Mouse (Mus musculus): ENCODE results near the gene Tgoln1. TPM values are rescaled to one million over a fixed set of nuclear protein-coding genes. Genes with fewer than 3 reads are reported as not detected.
A peak's percentile ranks its signal among the peaks of the same experiment; 100 is the strongest.

Gene Tgoln1
- polyA plus RNA-seq, 1 experiment from 2014 or later, result 22.7 TPM

DNA sequence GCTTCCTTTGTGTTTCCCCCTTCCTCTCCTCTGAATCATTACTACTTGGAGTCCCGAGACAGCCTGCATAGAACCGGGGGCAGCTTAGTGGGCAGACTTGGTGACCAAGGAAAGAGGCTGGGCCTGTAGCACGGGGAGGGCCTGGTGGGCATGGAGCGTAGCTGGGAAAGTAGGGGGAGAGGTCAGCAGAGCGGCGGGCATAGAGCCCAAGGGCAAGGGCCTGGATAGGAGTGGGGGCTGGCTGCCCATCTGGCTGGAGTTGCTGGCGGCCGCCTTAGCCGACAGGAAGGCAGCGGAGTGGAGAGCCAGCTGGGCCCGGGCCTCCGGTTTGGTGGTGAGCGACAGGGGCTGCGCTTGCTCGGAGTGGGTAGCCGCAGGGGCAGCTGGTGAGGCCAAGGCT, 10.5 kb upstream of the Tgoln1 start:
- no peaks in the 10 kb centered on the region for H3K4me1 ChIP-seq (replicated peaks)
- no peaks in the 10 kb centered on the region for H3K27me3 ChIP-seq
- ATAC-seq (replicated peaks; ENCODE audit: insufficient number of reproducible peaks, insufficient read depth, low FRiP score, low read depth), result no peak
- H3K4me2 ChIP-seq, result no peak overlapping the region
- H3K36me3 ChIP-seq, result peaks cover 10% of the 10 kb centered on the region; the same call in 1 of the 2 replicates
- H3K9ac ChIP-seq, result no peak overlapping the region
- H3K27ac ChIP-seq, result no peak overlapping the region
- H3K9me3 ChIP-seq (replicated peaks), result no peaks in the 10 kb centered on the region
- 91% methylated on average over 16 of the region's 16 CpGs for whole genome bisulfite sequencing
- H3K4me3 ChIP-seq, result no peak overlapping the region

DNA sequence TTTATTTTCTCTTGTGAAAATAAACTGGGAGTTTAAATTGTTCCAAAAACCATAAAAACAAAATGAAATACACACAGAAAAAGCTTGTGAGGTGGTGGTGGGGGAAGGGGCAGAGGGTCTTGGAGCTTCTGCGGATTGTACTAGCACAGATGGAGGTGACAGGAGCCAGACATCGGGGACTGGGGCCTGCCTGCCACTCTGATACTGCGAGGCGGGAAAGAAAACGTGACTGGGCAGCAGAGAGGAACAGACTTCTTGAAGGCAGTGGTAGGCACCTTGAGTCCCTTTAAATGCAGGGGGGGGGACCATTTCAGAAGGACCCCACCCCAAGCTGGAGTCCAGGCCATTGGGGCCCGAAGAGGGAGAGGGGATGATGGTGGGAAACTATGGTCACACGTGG, 9.6 kb upstream of the Tgoln1 start:
- Histone ChIP-seq H3K27ac (no peak overlapping the region), H3K9me3 (replicated peaks) (no peaks in the 10 kb centered on the region), H3K27me3 (no peaks in the 10 kb centered on the region), H3K4me3 (no peak overlapping the region), H3K36me3 (peaks cover 10% of the 10 kb centered on the region; the same call in 1 of the 2 replicates), H3K9ac (no peak overlapping the region), H3K4me2 (no peak overlapping the region), H3K4me1 (replicated peaks) (no peaks in the 10 kb centered on the region)
- no peak for ATAC-seq (replicated peaks; ENCODE audit: insufficient number of reproducible peaks, insufficient read depth, low FRiP score, low read depth)
- WGBS, result 76% methylated on average over 7 of the region's 7 CpGs

DNA sequence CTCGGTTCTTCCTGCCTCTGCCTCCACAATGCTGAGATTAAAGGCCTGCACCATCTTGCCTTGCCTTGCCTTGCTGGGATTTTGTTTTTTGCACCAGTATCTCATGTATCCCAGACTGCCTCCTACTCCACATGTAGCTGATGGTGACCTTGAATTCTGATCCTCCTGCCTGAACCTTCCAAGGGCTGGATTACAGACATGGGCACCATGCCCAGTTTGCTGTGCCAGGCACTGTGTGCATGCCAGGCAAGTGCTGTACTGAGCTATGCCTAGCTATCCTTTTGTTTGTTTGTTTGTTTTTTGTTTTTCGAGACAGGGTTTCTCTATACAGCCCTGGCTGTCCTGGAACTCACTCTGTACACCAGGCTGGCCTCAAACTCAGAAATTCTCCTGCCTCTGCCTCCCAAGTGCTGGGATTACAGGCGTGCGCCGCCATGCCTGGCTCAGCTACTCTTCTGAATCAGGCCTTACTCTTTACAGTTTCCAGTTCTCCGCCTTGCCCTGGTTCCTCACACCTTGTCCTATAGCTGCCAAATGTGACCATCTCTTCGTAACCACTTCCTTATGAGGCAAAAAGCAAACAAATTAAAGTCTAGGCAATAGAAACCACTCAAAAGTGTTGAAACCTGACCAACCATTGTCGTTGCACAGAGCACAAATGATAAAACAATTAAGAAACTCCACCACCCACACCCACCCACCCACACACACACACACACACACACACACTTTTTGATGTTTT, 7.0 kb upstream of the Tgoln1 start:
- Histone ChIP-seq H3K9me3 (replicated peaks) (no peaks in the 10 kb centered on the region), H3K27ac (no peak overlapping the region), H3K36me3 (peaks cover 5% of the 10 kb centered on the region; the same call in 1 of the 2 replicates), H3K4me2 (no peak overlapping the region), H3K27me3 (no peaks in the 10 kb centered on the region), H3K4me3 (no peak overlapping the region), H3K9ac (no peak overlapping the region), H3K4me1 (replicated peaks) (no peaks in the 10 kb centered on the region)
- ATAC-seq (replicated peaks; ENCODE audit: insufficient number of reproducible peaks, insufficient read depth, low FRiP score, low read depth), result no peak
- 81% methylated on average over 8 of the region's 8 CpGs for WGBS

DNA sequence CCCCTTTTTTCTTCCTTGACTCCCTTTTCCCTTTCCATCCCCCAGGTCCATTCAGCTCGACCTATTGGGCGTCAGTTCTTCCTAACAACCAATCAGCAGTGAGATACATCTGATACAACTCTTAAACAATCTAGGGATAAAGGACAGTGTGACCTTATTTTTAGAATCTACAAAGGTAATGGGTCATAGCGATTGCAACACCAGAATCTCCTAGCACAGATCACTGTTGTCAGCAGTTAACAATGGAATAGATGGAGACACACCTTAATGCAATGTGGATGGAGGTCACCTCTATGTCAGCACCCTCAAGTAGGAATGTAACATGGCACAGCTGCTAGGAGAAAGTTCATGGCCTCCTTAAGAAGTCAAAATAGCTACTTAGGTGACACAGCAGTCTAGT, 6.1 kb upstream of the Tgoln1 start:
- Histone ChIP-seq H3K9ac (no peak overlapping the region), H3K36me3 (peaks cover 5% of the 10 kb centered on the region; the same call in 1 of the 2 replicates), H3K9me3 (replicated peaks) (no peaks in the 10 kb centered on the region), H3K4me2 (no peak overlapping the region), H3K27me3 (no peaks in the 10 kb centered on the region), H3K4me1 (replicated peaks) (no peaks in the 10 kb centered on the region), H3K4me3 (no peak overlapping the region), H3K27ac (no peak overlapping the region)
- WGBS, result 31% methylated on average over 3 of the region's 3 CpGs
- no peak for ATAC-seq (replicated peaks; ENCODE audit: insufficient number of reproducible peaks, insufficient read depth, low FRiP score, low read depth)

DNA sequence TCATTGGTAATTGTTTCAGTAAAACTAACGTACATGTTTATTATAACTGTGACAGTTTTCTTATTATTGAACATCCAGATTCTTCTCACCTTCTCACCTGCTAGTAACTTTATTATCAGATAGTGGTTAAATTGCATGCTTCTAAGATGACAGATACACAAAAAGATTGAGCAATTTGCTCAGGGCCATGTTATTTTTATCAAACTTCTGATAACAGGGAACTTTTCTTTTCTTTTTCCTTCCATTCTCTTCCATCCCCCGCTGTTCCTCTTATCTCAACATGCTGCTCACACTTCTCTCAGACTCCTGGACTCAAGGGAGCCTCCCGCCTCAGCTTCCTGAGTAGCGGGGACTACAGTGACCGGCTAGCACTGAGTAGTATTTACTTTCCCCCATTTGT, 4.1 kb upstream of the Tgoln1 start:
- no peak overlapping the region for H3K9ac ChIP-seq
- 59% methylated on average over 5 of the region's 5 CpGs for WGBS
- no peak overlapping the region for H3K4me3 ChIP-seq
- no peak overlapping the region for H3K27ac ChIP-seq
- ATAC-seq (replicated peaks; ENCODE audit: insufficient number of reproducible peaks, insufficient read depth, low FRiP score, low read depth), result no peak
- no peaks in the 10 kb centered on the region for H3K36me3 ChIP-seq
- H3K4me1 ChIP-seq (replicated peaks), result peaks cover 6% of the 10 kb centered on the region
- no peaks in the 10 kb centered on the region for H3K27me3 ChIP-seq
- no peak overlapping the region for H3K4me2 ChIP-seq
- no peaks in the 10 kb centered on the region for H3K9me3 ChIP-seq (replicated peaks)

DNA sequence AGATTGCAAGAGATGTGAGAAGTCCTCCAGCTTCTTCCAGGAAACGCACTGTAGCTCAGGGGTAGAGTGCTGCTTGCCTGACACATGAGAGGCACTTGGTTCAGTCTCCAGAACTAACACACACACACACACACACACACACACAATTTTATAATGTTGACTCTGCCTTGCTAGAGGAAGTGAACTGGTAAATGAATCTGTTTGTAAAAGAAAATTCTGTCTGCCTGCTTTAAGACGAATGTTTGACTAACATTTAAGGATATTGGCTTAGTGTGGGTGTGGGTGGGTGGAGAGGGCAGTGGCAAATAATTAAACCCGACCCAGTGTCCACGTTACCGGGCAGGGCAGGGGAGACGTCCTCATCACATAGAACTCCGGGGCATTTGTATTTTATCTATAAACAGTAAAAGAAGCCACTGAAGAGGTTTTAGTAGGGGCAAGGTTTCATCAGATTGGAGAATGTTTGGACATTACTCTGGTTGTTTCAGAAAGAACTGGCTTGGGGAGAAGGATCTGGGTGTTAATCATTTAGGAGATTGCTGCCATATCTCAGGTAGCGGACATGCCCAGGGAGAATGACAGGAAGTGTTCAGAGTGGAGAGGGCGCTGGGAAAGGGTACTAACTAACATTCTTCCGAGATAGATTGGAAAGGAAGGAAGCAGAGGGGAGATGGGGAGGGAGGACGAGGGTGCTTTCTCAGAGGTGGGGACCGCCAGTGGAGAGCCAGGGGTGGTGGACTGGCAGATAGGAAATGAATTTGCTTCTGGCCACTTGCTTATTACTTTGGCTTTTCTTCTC, 3.1 kb upstream of the Tgoln1 start:
- WGBS, result 35% methylated on average over 12 of the region's 12 CpGs
- Histone ChIP-seq H3K9ac (no peak overlapping the region), H3K9me3 (replicated peaks) (no peaks in the 10 kb centered on the region), H3K27ac (peak overlapping the region; percentile 35), H3K4me2 (no peak overlapping the region), H3K27me3 (no peaks in the 10 kb centered on the region), H3K4me1 (replicated peaks) (peaks cover 16% of the 10 kb centered on the region), H3K4me3 (no peak overlapping the region), H3K36me3 (no peaks in the 10 kb centered on the region)
- ATAC-seq (replicated peaks; ENCODE audit: insufficient number of reproducible peaks, insufficient read depth, low FRiP score, low read depth), result no peak

DNA sequence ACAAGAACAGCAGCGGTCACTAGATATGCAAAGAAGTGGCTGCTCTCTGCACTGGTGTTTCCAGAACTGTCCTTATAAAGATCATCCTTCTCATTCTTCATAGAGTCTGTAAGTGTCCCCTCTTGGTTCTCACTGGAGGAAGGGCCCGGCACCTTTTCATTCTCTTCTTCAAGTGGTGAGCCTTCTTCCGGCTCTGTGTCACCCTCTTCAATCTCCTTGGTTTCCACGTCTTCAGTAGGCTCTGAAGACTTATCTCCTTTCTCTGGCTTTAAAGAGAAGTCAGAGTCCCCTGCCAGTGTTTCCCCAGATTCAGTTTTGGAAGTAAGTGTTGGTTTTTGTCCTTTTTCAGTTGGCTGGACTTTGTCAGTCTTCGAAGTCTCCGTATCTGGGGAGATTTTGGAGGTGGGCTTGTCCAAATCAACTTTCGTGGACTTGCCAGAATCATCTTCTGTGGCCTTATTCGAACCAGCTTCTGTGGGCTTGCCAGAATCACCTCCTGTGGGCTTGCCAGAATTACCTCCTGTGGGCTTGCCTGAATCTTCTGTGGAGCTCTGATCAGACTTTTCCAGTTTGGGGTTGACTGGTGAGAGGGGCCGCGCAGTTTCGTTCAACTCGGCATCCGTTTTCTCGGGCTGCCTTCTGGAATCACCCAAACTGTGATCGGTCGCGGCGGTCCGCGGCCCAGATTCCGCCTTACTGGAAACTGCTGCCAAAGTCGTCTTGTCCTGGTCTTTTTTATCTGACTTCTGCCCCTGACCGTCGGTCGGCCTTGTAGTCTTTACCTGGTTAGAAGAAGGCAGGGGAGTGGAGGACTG, 1.0 kb downstream of the Tgoln1 start:
- H3K4me2 ChIP-seq, result peak overlapping the region; percentile 88
- ATAC-seq (replicated peaks; ENCODE audit: insufficient number of reproducible peaks, insufficient read depth, low FRiP score, low read depth), result no peak
- peak overlapping the region; percentile 87 for H3K4me3 ChIP-seq
- no peaks in the 10 kb centered on the region for H3K27me3 ChIP-seq
- 20% methylated on average over 25 of the region's 25 CpGs for WGBS
- no peaks in the 10 kb centered on the region for H3K9me3 ChIP-seq (replicated peaks)
- peaks cover 15% of the 10 kb centered on the region for H3K36me3 ChIP-seq
- peaks cover 24% of the 10 kb centered on the region for H3K4me1 ChIP-seq (replicated peaks)
- H3K27ac ChIP-seq, result no peak overlapping the region; the same call in 1 of the 2 replicates
- H3K9ac ChIP-seq, result peak overlapping the region; percentile 80

DNA sequence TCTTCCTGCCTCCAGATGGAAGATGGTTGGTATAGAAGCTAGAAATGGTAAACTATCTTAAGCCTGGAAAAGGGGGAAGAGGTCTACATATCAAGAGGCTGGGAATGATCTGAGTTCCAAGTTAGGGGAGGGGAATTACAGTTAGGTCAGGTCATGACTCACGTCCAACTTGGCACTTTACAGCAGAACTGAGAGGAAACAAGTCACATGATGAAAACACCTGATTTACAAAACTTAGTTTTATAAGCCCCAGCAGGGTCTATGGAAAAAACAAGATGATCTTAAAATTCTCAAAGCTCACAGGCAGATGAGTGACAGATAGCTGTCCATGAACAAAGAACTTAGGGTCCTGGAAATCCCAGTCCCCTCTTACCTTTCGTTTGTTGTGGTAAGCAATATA, 1.6 kb downstream of the Tgoln1 start:
- Histone ChIP-seq H3K4me3 (peak overlapping the region; percentile 87), H3K4me2 (peak overlapping the region; percentile 88), H3K36me3 (peaks cover 19% of the 10 kb centered on the region), H3K9me3 (replicated peaks) (no peaks in the 10 kb centered on the region), H3K27me3 (no peaks in the 10 kb centered on the region), H3K9ac (0 out of 2 replicates have a peak overlapping the region, but pooled peaks have one; percentile 80), H3K4me1 (replicated peaks) (peaks cover 24% of the 10 kb centered on the region), H3K27ac (no peak overlapping the region)
- no peak for ATAC-seq (replicated peaks; ENCODE audit: insufficient number of reproducible peaks, insufficient read depth, low FRiP score, low read depth)
- WGBS, result 53% methylated on average over 2 of the region's 2 CpGs

DNA sequence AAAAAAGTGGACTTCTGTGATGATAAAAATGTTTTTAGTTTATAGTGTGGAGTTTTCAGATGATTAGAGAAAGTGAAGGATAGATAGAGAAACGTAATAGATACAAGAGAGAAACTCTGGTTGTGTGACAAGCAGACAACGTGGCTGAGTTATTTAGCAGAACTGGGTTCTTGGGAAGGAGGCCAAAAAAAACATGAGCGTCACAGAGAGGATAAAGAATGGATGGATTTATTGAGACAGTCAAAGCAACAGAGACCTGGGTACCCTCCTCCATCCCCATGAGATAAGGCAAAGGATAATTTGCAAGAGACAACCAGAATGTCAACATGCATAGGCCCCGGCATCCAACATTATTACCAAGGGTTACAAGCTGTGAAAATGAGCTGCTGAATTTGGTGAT, 6.5 kb downstream of the Tgoln1 start:
- no peaks in the 10 kb centered on the region for H3K9me3 ChIP-seq (replicated peaks)
- ATAC-seq (replicated peaks; ENCODE audit: insufficient number of reproducible peaks, insufficient read depth, low FRiP score, low read depth), result no peak
- no peaks in the 10 kb centered on the region for H3K27me3 ChIP-seq
- 47% methylated on average over 4 of the region's 4 CpGs for WGBS
- H3K27ac ChIP-seq, result no peak overlapping the region
- H3K4me3 ChIP-seq, result no peak overlapping the region
- H3K36me3 ChIP-seq, result peaks cover 57% of the 10 kb centered on the region
- no peak overlapping the region for H3K9ac ChIP-seq
- H3K4me2 ChIP-seq, result no peak overlapping the region
- H3K4me1 ChIP-seq (replicated peaks), result peaks cover 11% of the 10 kb centered on the region

DNA sequence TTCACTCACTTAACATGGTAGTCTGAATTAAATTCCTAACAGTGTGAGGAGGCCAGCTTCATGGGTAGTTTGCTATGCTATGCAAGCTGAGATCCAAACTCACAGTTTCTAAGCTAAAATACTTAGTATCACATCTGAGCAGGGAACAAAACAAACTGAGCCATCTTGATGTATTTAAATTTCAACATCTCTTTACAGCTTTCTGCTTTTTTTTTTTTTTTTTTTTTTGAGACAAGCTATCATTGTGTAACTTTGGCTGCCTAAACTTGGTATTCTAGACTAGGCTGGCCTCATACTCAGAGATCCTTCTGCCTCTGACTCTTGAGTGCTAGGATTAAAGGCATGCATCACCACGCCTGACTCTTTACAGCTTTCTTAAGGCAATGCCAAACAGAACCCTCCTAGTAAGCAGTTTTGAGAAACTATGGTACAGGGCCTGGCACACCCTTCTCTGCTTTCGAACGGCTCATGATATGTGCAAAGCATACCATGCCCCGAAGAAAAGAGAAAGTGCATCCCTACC, 8.1 kb downstream of the Tgoln1 start:
- H3K9ac ChIP-seq, result no peak overlapping the region
- no peaks in the 10 kb centered on the region for H3K4me1 ChIP-seq (replicated peaks)
- no peak overlapping the region for H3K4me3 ChIP-seq
- H3K9me3 ChIP-seq (replicated peaks), result no peaks in the 10 kb centered on the region
- peaks cover 60% of the 10 kb centered on the region for H3K36me3 ChIP-seq
- 89% methylated on average over 4 of the region's 4 CpGs for WGBS
- no peak for ATAC-seq (replicated peaks; ENCODE audit: insufficient number of reproducible peaks, insufficient read depth, low FRiP score, low read depth)
- H3K27ac ChIP-seq, result no peak overlapping the region
- H3K4me2 ChIP-seq, result no peak overlapping the region
- no peaks in the 10 kb centered on the region for H3K27me3 ChIP-seq

DNA sequence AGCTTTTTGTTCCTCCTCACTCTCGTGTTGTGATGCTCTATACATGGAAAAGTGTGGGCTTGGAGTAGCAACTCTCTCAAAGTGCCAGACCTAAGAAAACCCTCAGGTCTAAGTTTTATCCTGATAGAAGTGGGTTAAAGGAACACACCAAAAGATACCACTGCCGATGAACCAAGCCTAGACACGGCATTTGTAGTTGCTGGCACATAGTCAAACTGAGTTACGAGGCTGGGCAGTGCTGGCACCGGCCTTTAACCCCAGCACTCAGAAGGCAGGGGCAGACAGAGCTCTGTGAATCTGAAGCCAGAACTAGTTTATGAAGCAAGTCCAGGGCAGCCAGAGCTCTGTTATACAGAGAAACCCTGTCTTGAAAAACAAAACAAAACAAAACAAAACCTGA, 9.1 kb downstream of the Tgoln1 start:
- 78% methylated on average over 5 of the region's 5 CpGs for WGBS
- peaks cover 57% of the 10 kb centered on the region for H3K36me3 ChIP-seq

More for the DNA sequence above, 9.1 kb downstream of the Tgoln1 start:
- H3K4me3 ChIP-seq, result no peak overlapping the region
- H3K9ac ChIP-seq, result no peak overlapping the region
- no peaks in the 10 kb centered on the region for H3K9me3 ChIP-seq (replicated peaks)
- no peak overlapping the region for H3K27ac ChIP-seq
- ATAC-seq (replicated peaks; ENCODE audit: insufficient number of reproducible peaks, insufficient read depth, low FRiP score, low read depth), result no peak
- no peaks in the 10 kb centered on the region for H3K4me1 ChIP-seq (replicated peaks)
- H3K4me2 ChIP-seq, result no peak overlapping the region
- H3K27me3 ChIP-seq, result no peaks in the 10 kb centered on the region

All from heart, embryonic 15.5 days (tissue).